Mouse (Mus musculus) layer of hippocampus, adult 8-10 months (tissue): Measurements from ENCODE around the gene Zmym5. TPM values are rescaled to one million over a fixed set of nuclear protein-coding genes. Genes with fewer than 3 reads are reported as not detected.
"Not testable (repeated sequence)": the region's sequence is repeated elsewhere in the genome, so short reads cannot be mapped to it uniquely, and the experiment has no call there.

Source experiments
- DNase-seq, 2 experiments: peaks; one replicate each; pipeline ENCODE4 v3.0.0; 2022; ENCODE audit warnings: low spot score in 2 of 2
- total RNA-seq, 4 experiments: library from RNA; stranded (reverse); gene quantifications; 2 replicates each; pipeline ENCODE4 v1.2.4; 2022

Zmym5 gene
- 10 to 100 TPM; 27.9 to 37.3 (median 34.4) TPM for total RNA-seq

DNA sequence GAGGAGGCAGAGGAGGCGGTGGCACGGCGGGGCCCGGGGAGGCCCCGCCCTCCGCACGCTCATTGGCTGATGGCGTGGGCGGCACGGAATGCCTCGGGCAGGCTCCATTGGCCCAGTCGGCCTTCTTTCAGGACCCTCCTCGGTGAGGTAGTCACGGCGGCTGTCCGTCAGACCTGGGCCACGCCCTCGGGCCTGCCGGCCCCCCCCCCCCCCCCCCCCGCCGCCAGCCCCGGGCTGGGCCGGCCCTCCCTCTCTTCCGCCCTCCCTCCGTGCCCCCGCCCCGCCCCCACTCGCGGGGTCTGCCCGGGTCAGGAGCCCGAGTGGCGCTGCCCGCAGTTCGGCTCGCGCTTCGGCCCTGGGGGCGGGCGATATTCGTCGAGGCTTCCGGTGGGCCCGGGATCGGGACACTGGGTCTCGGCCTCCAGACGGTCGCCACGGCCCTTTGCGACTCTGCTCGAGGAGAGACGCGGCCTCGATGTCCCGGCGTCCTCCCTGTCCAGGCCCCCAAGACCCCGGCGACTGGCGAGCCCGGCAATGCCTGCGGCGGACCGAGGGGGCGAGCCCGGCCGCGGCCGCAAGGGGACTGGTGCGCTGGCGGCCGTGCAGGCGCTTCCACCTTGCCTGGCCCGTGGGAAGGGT lies at the start of gene Zmym5:
Gene Zmym5, minus strand, starts transcription at position 16 of the 639 bp plus-strand sequence.
- peak; percentile 88 to 93 for DNase-seq

DNA sequence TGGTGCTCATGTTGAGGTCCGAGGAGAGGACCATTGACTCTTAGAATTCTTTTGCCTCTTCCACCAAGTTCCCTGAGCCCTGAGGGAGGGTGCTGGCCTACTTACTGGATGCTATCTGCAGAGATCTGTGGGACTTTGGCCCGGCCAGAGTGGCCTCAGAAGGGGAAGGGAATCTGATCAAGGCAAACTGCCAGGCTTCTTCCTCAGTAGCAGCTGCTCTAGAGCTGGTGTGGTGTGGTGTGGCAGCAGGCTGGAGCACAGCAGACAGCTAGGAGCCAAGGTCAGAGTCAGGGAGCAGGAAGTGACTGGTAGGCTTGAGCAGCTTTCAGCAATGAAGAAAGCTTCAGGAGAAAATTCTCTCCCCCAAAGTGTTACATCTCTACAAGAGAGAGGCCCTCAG lies 38.2 kb upstream of the Zmym5 start:
- no peak for DNase-seq

DNA sequence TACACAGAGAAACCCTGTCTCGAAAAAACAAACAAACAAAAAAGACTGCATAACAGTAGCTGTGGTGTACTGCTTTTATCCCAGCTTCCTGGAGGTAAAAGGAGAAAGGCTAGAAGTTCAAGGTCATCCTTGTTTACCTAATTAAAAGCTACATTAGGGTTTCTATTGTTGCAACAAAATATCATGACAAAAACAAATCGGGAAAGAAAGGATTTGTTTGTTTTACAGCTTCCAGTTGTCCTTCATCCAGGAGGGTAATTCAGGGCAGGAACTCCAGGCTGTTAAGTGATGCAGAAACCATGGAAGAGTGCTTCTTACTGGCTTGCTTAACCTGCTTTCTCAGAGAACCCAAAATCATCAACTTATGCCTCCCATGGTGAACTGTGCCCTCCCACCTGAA lies 36.8 kb upstream of the Zmym5 start:
- no peak for DNase-seq

DNA sequence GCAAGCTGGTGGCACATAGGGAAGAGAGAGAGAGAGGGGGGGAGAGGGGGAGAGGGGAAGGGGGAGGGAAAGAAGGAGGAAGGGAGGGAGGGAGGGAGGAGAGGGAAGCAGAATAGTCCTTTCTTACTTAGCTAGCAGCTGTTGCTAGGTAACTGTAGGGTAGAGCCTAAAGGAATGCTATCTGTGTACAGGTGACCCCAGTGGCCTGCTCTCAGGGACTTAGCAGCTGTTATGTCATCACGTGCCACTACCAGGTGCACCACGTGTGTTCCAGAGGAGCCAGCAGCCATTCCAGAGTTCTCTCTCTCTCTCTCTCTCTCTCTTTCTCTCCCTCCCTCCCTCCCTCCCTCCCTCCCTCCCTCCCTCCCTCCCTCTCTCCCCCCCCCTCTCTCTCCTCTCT lies 33.0 kb upstream of the Zmym5 start:
- no peak for DNase-seq

DNA sequence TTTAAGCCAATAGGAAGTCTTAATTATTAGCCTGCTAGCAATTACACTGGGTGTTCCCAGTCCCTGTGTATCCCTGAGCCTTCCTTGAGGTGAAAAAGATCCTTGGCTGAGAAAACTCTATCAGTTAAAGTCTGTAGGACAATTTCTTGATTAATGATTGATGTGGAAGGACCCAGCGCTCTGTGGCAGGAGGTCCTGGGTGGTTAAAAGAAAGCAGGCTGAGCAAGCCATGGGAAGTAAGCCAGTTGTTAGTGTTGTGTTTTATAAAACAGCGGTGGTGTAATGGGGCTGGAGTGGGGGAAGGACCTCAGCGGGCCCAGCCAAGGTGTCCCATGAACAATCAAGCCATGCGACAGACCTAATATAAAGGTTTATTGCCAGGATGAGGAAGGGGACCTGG lies 32.5 kb upstream of the Zmym5 start:
- no peak for DNase-seq

DNA sequence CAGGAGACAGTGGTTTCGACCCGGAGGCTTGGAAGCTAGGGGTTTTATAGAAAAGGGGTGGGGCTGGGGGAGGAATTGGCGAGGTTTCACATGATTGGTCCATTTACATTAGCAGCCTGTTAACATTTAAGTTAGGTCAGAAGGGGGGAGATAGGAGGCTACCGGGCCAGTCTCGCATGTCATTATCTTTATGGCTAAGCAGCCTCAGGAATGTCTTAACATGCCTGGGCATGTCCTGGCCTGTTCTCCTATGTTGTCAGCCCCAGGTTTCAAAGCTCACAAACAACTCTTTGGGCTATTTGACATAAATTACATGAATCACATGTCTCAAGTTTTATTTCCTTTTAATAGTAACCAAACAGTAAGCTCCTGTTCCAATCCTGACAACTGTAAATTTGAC lies 23.1 kb upstream of the Zmym5 start:
- DNase-seq: not testable (repeated sequence)

DNA sequence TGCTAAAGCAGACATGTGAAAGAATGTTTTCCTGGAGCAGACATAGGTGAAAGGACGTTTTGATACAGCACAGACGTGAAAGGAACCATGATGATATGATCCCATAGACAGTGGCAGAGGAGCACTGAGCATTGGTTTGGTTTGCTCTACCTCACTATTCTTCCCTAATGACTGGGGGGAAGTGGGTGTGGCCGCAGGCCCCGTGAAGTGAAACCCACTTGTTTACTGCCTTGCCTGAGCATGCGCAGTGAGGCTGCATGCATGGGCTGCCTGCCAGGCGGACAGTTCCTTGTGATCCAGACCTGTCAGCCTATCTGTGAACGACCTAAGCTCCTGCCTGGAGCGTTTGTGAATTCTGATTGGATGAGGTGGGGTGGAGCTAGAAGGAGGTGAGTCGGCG lies 21.7 kb upstream of the Zmym5 start:
- DNase-seq: not testable (repeated sequence)

DNA sequence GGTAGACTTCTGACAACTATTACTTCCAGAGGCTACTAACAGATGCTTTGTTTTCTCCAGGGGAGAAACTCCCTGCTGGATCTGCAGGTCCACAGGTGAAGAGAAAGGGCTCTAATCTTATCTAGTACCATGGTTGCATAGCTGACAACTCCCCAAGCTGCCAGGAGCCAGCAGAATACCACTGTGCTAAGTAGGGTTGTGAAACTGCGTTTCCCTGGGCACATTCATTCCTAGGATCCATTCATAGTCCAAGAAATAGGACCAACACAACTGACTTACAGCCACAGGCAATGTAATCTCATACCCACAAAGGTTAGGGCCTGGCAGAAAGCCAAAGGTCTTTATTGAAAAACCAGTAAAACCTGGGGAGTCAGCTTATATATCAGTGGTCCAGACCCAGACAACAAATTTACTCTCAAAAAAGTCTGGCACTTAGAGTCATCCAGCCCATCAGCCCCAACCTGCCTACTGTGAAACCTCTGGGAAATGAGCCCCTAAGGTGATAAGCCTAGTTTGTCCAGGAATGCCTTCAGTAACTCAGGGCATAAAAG lies 21.1 kb upstream of the Zmym5 start:
- no peak for DNase-seq

DNA sequence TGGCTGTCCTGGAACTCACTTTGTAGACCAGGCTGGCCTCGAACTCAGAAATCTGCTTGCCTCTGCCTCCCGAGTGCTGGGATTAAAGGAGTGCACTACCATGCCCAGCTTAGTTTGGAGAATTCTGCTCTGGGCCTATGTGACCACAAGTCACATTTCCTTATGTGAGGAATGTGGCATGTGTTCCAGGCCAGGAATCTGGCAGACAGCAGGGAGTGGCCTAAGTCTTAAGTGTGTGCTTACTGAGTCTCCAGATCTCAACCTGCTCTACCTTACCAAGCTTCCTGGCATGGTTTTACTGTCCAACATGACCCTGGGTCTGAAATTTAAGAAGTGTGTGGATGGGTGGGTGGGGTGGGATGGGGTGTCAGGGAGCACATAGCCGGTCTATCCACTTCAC lies 20.6 kb upstream of the Zmym5 start:
- no peak for DNase-seq

DNA sequence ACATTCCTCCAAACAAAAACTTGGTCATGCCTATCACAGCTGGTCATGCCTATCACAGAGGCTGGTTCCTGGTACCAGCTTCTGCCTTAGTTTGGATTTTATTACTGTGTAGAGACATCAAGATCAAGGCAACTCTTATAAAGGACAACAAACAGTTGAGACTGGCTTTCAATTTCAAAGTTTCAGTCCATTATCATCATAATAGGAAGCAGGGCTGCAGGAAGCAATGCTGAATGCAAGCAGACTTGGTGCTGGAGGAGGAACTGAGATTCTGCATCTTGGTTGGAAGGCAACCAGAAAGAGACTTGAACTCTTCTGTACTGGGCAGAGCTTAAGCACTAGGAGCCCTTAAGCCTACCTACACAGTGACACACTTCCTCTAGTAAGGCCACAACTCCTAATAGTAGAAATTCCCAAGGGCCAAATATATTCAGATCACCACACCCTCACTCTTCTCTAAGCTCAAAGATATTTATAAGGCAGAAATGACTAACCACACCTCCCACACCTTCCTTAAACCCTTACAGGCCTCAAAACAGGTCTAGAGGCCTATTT lies 19.1 kb upstream of the Zmym5 start:
- DNase-seq: no peak

DNA sequence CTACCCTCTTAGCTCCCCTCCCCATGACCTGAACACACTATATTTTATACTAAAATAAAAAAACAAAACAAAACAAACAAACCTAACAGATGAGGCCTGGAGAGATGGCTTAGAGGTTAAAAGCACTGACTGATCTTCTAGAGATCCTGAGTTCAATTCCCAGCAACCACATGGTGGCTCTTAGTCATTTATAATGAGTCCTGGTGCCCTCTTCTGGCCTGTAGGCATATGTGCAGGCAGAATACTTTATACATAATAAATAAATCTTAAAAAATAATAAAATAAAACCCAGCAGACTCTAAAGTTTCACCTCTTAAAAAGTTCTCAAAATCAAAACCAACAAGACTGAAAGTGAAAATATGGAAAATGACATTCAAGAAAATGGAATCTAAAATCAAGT lies 13.0 kb upstream of the Zmym5 start:
- DNase-seq: no peak

DNA sequence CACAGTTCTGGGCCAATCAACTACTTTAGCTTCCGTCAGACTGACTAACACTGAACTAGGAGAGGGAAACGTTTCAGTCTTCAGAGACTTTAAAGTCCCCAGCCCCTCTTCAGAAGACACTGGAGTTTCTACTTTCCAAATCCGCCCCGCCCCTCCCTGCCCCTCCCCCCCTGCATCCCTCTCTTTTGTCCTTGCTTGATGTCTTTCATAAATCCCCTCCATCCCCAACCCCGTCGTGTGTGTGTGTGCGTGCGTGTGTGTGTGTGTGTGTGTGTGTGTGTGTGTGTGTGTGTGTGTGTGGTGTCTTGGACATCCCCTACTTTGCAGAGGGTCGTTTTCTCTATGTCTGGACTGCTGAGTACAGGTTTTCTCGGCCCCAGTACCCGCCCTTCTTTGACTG lies 6.1 kb upstream of the Zmym5 start:
- DNase-seq: no peak

DNA sequence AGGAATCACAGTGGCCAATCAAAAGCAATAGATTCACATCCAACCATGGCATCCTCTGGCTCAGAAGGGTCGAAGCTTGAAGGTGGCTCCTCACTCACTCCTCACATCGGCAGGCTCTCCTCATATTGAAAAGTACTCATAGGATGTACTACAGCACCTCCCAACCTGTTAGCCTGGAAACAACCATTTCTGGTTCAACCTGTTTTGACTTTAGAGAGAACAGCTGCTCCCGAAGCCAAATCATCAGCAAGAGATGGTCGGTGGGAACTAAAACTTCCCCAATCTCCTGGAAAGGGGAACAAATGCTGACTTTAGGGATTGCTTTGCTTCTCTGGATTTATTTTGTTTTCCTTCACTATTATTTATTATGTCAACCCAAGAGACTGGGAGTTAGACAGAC lies 5.6 kb upstream of the Zmym5 start:
- DNase-seq: no peak

DNA sequence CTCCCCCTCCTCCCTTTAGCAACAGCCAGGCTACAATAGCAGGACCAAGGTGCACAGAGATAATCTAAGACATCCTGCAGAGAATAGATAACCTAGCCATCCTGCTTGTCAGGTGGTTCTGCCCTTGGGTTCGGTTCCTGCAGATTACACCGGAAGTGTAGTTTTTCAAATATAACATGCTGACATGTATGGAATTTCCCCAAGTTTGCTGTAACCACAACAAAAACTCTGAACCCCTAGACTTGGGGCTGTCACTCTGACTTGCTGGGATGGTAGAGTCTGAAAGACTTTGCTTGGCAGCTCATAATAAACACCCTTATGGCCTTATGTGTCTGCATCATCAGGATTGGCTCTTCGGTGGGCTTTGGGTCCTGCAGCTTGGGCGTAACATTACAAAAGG lies 5.0 kb upstream of the Zmym5 start:
- DNase-seq: no peak

DNA sequence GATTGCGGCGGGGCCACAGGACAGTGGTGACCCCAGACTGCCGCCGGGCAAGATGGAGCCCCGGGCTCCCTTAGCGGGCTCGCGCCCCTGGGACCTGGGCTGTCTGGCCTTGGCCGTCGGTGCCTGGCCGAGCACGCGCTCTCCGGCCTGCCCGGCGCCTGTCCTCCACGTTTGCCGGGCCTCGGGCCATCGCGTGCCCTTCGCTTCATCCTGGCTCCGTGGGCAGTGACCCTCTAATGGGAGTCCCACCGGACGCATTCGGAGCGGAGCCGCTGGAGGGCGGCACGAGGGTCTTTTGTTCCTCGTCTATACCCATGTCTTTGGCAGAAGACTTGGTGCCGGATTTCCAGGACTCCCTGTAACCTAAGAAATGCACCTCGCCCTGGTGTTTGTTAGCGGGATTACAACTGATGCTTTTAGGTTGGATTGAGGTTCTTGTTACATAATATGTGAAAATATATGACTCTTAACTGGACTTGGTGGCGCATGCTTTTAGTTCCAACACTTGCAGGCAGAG lies 1.1 kb upstream of the Zmym5 start:
- peak; percentile 75 to 81 for DNase-seq

DNA sequence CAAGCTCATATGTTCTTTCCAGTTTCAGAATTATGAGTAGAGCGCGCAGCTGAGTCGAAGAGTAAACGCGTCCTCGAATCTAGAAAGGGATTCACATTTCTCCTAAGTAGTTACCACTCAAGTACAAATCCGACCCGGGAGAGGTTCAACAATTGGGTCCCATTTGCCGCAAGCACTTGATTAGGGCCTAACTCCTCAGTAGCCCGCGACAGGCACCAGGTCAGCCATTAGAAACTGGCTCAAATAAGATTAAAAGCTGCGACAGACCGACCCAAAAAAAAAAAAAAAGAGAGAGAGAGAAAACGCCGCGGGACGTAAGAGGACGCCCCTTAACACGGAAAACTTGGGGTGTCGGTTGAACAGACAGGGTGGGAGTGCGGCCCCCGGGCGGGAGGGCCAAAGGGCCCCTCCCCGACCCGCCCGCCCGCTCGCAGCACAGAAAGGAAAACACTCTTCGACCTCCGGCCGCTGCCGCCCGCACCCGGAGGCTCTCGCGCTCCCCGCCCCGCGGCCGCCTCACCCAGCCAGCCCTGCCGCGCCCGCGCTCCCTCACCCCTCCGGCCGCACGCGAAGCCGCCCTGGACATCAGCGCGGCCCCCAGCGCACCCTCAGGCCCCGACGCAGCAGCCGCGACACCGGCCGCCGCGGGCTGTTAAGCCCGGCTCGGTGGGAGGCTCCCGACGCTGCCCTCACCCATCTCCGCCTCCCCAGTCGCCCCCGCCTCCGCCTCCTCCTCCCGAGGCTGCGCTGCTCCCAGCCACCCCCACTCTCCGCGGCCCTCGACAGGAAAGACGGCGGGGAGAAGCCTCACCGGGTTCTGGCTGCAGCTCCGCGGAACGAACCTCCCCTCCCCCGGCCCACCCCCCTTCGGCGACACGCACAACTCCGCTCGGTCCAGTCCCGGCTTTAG lies 480 bp downstream of the Zmym5 start:
- DNase-seq: peak in 1 of 2 experiments; percentile 13

DNA sequence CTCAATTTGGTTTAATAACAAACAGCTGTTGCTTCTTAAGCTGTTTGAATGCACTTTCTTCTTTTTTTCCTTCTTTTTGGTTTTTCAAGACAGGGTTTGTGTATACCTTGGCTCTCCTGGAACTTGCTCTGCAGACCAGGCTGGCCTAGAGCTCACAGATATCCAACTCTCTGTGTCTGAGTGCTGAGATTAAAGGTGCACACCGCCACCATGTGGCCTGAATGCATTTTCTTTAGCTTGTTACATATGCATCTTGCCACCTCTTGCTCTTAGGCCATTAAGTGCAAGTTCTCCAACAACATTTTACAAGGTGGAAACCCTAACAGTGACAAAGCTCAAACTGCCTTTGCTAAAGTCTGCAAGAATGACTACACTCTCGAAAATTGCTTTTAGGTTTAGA lies 18.3 kb downstream of the Zmym5 start:
- DNase-seq: peak in 1 of 2 experiments; percentile 30

DNA sequence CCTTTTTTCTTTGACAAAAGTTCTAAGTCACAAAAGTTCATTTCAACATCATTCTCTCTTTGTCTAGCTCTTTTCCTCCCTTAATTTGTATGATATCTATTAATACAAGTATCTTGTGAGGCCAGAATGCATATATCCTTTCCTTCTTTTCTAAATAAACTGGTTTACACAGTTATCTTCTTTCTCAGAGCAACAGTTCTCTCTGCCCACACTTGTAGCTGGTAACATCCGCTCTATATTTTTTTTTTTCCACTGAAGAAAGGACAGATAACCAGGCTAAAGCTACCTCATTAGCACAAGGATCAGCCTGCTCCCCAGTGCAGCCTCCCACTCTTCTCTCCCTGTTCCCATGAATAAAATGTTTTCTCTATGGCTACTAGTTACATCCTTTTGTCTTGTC lies 26.9 kb downstream of the Zmym5 start:
- DNase-seq: no peak

DNA sequence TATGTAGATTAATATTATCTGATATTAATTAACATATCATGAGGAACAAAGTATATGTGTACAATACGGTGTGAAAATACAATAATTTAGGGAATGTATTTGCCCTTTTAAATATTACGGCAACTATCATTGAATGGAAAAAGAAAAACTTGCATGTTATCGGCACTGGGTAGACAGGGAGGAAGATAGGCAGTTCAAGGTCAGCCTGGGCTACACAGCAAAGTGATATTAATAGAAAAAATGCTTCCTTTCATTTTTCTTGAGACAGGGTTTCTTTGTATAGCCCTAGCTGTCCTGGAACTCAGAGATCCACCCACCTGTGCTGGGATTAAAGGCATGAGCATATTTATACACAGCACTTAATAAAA lies 32.6 kb downstream of the Zmym5 start:
- DNase-seq: no peak

DNA sequence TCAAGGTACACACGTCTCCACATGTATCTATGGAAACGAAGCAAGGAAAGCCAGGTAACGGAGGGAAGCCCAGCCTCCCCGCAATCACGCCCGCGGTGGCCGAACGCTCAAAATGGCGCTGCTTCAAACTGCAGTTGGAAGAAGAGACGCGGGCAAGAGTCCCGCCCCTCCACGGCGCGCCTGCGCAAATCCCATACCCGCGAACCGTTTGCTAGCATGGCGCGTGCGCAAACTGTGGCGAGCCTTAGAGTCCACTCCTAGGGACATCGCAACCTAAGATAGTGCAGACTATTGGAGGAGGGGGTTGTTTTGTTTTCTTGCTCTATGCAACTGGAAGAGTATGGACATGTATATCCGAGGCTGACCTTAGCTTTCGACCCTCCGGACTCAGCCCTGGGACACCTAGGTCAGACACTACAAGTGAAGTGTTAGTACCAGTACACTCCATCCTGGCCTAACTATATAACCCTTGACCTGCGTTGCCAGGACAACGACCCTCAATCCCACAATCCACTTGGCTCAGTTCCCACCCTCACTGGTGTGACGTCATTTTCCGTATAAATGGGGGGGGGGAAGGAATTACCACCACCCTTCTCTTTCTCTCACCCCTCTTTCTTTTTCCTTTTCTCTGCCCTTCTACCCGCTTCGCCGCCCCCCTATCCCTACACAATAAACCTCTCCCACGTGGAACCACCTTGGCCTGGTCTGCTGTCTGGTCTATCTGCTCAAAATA lies 33.1 kb downstream of the Zmym5 start, which contains the start of gene Pspc1:
Gene Pspc1, minus strand, starts transcription at position 117 of the 733 bp plus-strand sequence.
- DNase-seq: peak; percentile 94 to 97
